Mouse (Mus musculus) embryonic facial prominence, embryonic 11.5 days (tissue): Measurements from ENCODE around the gene Slc35f1. TPM values are rescaled to one million over a fixed set of nuclear protein-coding genes. Genes with fewer than 3 reads are reported as not detected.

Source experiments
- ATAC-seq: fragments of 200-750 bp; cut with Nextera tagmentation; replicated peaks from 2 replicates; pipeline ENCODE4 v1.8.0; 2017; ENCODE audit warnings: low read depth; ENCODE audit not compliant: insufficient number of reproducible peaks, low FRiP score, low TSS enrichment
- DNase-seq: peaks from one replicate; pipeline ENCODE4 v3.0.0-alpha.2; 2015; ENCODE audit warnings: low spot score
- H3K27ac ChIP-seq: fragments of 300-500 bp; sonication (generic); replicated peaks from 2 replicates; pipeline ENCODE4 v1.5.1; 2014; ENCODE audit warnings: mild to moderate bottlenecking, low read depth, low read length, control low read depth
- H3K27me3 ChIP-seq: fragments of 300-500 bp; sonication (generic); 2 replicates; pipeline ENCODE4 v1.6.1; 2014; ENCODE audit warnings: mild to moderate bottlenecking, low read length, moderate library complexity, mixed read lengths; ENCODE audit not compliant: control insufficient read depth, insufficient read depth
- H3K36me3 ChIP-seq: fragments of 300-500 bp; sonication (generic); replicated peaks from 2 replicates; pipeline ENCODE4 v1.6.1; 2014; ENCODE audit warnings: low read depth, mild to moderate bottlenecking, low read length, moderate library complexity, mixed read lengths; ENCODE audit not compliant: control insufficient read depth, insufficient read depth
- H3K4me1 ChIP-seq: fragments of 300-500 bp; sonication (generic); 2 replicates; pipeline ENCODE4 v1.6.1; 2014; ENCODE audit warnings: low read length, mixed read lengths; ENCODE audit not compliant: control insufficient read depth, insufficient read depth
- H3K4me2 ChIP-seq: fragments of 300-500 bp; sonication (generic); 2 replicates; pipeline ENCODE4 v1.6.1; 2014; ENCODE audit warnings: low read depth, mild to moderate bottlenecking, control low read depth, low read length, moderate library complexity
- H3K4me3 ChIP-seq: fragments of 300-500 bp; sonication (generic); 2 replicates; pipeline ENCODE4 v1.5.1; 2014; ENCODE audit warnings: low read depth, low read length, control low read depth
- H3K9ac ChIP-seq: fragments of 300-500 bp; sonication (generic); replicated peaks from 2 replicates; pipeline ENCODE4 v1.6.1; 2014; ENCODE audit warnings: mild to moderate bottlenecking, control low read depth, low read length
- H3K9me3 ChIP-seq: fragments of 300-500 bp; sonication (generic); replicated peaks from 2 replicates; pipeline ENCODE4 v1.6.1; 2016; ENCODE audit warnings: mild to moderate bottlenecking, low read length, inconsistent platforms, mixed read lengths; ENCODE audit not compliant: control insufficient read depth
- WGBS: fragments of 180-500 bp; shearing (Covaris S2); extraction: QIAGEN DNeasy Blood & Tissue Kit; methylation state at CpG from one replicate; pipeline ENCODE4 v1.1.7; 2014; 5-methylcytosine and 5-hydroxymethylcytosine counted together
- polyA plus RNA-seq: library from polyadenylated mRNA; unstranded; fragments of >200 nt; fragmentation: Nextera tagmentation; extraction: Ambion mirVana; gene quantifications from 2 replicates; pipeline ENCODE4 v1.2.1, GENCODE M21; 2014

Slc35f1 gene
- polyA plus RNA-seq, 1 experiment from 2014 or later: 3.9 TPM

DNA sequence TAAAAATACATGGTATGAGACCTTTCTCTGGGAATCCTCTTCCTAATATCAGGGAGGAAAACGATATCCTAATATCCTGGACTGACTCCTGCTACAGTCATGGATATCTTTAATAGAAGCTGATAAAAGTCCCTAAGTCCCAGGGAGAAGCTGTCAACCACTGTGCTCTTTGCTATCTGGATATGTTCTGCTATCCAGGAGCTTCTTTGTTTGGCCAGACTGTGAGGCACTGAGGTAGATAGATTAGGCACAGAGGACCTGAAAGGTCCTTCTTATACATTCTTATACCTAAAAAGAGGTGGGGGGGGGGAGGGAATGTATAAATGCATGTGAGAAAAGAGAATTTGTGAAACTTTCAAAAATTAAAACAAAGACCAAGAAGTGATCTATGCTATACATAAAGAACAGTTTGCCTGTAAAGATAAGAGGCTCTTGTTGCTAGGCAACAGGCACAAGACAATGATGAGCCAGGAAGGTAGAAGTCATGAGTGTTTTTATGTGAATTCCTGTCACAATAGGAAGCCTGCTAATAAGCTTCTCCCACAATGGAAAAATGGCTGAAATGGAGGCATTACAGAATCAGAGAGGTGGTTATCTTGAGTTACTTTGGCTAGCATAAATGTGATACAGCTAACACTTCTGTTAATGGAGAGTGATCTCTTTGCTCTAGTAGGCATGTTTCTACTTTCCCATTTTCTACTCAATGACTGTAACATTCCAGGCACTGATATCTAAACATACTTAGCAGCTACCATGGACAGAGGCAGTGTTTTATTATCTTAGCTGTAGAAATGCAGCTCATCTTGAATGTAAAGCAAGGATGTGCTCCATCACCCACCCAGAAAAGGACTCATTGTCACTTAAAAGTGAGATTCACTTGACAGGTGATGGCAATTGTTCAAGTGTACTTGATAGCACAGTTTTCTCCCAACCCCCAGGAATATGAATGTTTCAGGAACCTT lies 316.2 kb downstream of the Slc35f1 start:
- 81% methylated on average over 1 of the region's 1 CpGs for WGBS
- H3K9ac ChIP-seq: no peak overlapping the region

DNA sequence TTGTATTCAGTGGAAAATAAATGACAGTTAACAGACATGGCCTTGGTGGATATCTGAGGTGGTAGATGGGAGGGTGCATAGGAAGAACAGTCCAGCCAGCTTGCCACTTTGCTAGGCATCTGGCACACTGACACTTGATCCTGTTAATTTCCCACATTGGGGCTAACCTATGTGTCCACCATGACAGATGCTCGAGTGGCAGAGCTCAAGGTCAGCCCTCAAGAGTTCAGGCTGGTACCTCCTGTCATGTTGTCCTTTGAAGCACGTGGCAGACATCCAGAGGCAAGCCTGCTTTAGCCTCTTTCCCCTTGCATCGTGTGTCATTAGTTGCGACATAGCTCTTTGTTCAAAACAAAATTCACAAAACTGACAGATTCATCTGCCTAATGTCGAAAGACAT lies 323.5 kb downstream of the Slc35f1 start:
- Histone ChIP-seq H3K9ac (no peak overlapping the region), H3K4me2 (no peak overlapping the region), H3K9me3 (no peaks in the 10 kb centered on the region), H3K4me3 (no peak overlapping the region), H3K27me3 (no peaks in the 10 kb centered on the region), H3K27ac (no peak overlapping the region), H3K4me1 (no peaks in the 10 kb centered on the region), H3K36me3 (no peaks in the 10 kb centered on the region)
- ATAC-seq (peak; percentile 56; the same call in 1 of the 2 replicates), DNase-seq (no peak)
- 60% methylated on average over 5 of the region's 5 CpGs for WGBS

More for the DNA sequence above, 316.2 kb downstream of the Slc35f1 start:
- Histone ChIP-seq H3K4me1 (no peaks in the 10 kb centered on the region), H3K27me3 (no peaks in the 10 kb centered on the region), H3K4me2 (no peak overlapping the region), H3K27ac (no peak overlapping the region), H3K36me3 (no peaks in the 10 kb centered on the region), H3K4me3 (no peak overlapping the region), H3K9me3 (no peaks in the 10 kb centered on the region)
- DNase-seq (peak; percentile 33), ATAC-seq (no peak)

DNA sequence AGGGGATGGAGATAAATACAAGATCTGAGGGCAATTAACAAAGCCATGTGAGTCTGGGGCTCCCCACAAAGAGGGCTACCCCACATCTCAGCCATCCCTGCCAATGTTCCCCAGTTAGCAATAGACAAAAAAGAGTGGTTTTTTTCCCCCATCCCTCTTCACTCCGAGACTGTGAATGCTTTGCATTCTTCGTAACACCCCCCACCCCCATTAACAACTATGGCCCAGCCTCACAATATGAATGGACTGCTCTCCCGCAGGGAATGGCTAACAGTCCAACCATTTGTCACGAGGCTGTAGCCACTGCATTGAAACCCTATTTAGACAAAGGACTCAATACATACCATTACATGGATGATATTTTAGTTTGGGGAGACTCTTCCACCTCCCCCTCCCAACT lies 338.1 kb downstream of the Slc35f1 start:
- ATAC-seq: no peak
- Histone ChIP-seq H3K4me3 (no peak overlapping the region), H3K9me3 (no peaks in the 10 kb centered on the region), H3K4me1 (no peaks in the 10 kb centered on the region), H3K27ac (no peak overlapping the region), H3K9ac (no peak overlapping the region), H3K36me3 (no peaks in the 10 kb centered on the region), H3K27me3 (no peaks in the 10 kb centered on the region), H3K4me2 (no peak overlapping the region)
- DNase-seq: no peak
- 44% methylated on average over 4 of the region's 4 CpGs for WGBS

DNA sequence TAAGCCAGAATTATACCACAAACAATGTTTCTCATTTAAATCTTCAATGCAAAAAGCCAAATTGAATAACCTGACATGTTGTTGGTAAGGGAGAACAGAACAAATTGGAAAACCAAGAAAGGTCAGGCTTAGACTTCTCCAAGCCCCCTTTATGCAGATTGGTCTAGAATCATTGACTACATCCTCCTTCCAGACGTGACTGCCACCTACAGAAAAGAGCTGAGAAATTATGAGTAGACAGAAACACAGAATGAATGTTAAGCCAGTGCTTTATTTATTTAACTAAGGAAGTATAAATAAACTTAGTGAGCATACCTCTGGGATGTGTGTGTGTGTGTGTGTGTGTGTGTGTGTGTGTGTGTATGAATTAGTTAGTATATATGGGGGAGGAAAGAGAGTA lies 344.9 kb downstream of the Slc35f1 start:
- 52% methylated on average over 1 of the region's 1 CpGs for WGBS
- Histone ChIP-seq H3K4me3 (no peak overlapping the region), H3K27ac (no peak overlapping the region), H3K36me3 (no peaks in the 10 kb centered on the region), H3K9ac (no peak overlapping the region), H3K4me1 (no peaks in the 10 kb centered on the region), H3K27me3 (no peaks in the 10 kb centered on the region), H3K4me2 (no peak overlapping the region), H3K9me3 (no peaks in the 10 kb centered on the region)
- DNase-seq: no peak
- no peak for ATAC-seq

DNA sequence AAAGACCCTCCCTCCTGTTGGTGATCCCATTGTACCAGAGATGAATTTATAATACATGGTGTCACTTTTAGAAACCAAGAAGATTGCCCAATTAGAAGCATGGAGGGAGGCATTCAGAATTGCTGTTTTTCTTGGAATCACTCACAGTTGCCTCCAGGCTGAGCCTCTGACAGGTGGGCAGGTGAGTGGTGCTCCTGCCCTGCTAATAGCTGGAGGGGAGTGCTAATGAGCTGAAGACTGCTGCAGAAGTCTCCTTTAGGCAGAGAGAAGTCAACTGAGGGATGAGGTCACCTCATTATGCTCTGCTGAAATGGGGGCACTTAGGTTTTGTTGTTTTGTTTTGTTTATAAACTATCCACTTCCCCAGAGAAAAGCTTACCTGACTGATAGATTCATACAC lies 355.6 kb downstream of the Slc35f1 start:
- no peak overlapping the region for H3K4me3 ChIP-seq
- DNase-seq (no peak), ATAC-seq (no peak)
- H3K4me1 ChIP-seq: no peaks in the 10 kb centered on the region
- no peak overlapping the region for H3K27ac ChIP-seq
- H3K36me3 ChIP-seq: no peaks in the 10 kb centered on the region
- no peaks in the 10 kb centered on the region for H3K9me3 ChIP-seq
- no peak overlapping the region for H3K4me2 ChIP-seq
- no peaks in the 10 kb centered on the region for H3K27me3 ChIP-seq
- H3K9ac ChIP-seq: no peak overlapping the region

DNA sequence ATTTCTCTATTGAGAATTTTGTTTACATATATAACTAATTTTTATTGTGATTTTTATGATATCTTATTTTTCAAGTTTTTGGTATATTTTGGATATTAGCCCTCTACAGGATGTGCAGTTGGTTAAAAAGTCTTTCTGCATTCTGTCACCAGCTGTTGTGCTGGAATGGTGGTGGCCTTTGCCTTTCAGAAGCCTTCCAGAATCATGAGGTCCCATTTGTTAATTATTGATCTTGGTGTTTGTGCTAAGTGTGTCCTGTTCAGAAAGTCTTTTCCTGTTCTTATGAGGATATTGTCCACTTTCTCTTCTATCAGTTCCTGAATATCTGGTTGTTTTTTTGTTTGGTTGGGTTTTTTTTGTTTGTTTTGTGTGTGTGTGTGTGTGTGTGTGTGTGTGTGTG lies 362.2 kb downstream of the Slc35f1 start:
- no peak overlapping the region for H3K4me3 ChIP-seq
- no peaks in the 10 kb centered on the region for H3K9me3 ChIP-seq
- H3K9ac ChIP-seq: no peak overlapping the region
- ATAC-seq (no peak), DNase-seq (no peak)
- no peaks in the 10 kb centered on the region for H3K36me3 ChIP-seq
- no peaks in the 10 kb centered on the region for H3K4me1 ChIP-seq
- no peak overlapping the region for H3K4me2 ChIP-seq
- no peaks in the 10 kb centered on the region for H3K27me3 ChIP-seq
- H3K27ac ChIP-seq: no peak overlapping the region

DNA sequence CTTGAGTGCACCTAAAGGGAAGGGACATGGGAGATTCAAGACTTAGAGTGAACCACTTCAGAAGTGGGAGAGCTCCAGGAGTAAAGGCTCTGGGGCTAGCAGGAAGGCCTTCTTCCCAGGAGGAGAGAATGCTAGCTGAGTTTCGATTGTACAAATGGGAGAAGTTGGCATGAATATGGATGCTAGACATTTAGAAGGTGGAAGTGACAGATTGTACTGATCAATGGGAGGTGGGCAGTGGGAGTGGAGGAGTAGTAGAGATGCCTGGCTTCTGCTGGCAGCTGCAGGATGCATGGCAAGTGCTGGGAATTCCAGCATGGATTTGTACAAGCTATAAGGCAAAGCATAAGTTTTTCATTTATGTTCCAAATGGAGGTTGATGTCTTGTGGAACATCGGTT lies 370.4 kb downstream of the Slc35f1 start:
- no peak overlapping the region for H3K9ac ChIP-seq
- no peak overlapping the region for H3K4me2 ChIP-seq
- H3K4me1 ChIP-seq: no peaks in the 10 kb centered on the region
- no peaks in the 10 kb centered on the region for H3K9me3 ChIP-seq
- H3K27ac ChIP-seq: no peak overlapping the region
- H3K4me3 ChIP-seq: no peak overlapping the region
- DNase-seq: no peak
- no peaks in the 10 kb centered on the region for H3K27me3 ChIP-seq
- no peak for ATAC-seq
- 92% methylated on average over 2 of the region's 2 CpGs for WGBS
- H3K36me3 ChIP-seq: no peaks in the 10 kb centered on the region

DNA sequence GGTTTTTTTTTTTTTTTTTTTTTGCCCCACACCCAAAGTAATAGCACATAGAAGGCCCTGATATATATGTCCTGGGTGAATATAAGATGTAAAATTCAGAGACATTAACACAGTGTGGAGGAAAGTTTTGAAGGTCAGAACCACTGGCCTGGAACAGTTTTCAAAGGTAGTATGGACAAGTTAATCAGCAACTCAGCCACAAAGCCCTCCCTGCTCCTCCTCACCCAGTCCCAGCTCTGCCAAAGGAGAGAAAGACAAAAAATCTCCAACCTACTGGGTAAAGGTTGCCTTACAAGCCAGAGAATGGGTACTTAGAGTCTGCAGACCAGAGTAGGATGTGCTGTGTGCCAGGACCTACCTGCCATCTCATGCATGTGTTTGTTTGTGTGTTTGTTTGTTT lies 372.4 kb downstream of the Slc35f1 start:
- Histone ChIP-seq H3K9me3 (no peaks in the 10 kb centered on the region), H3K9ac (no peak overlapping the region), H3K27me3 (no peaks in the 10 kb centered on the region), H3K4me2 (no peak overlapping the region), H3K27ac (no peak overlapping the region), H3K36me3 (no peaks in the 10 kb centered on the region), H3K4me3 (no peak overlapping the region), H3K4me1 (no peaks in the 10 kb centered on the region)
- no peak for DNase-seq
- ATAC-seq: no peak
